Mouse (Mus musculus) embryo, embryonic 10.5 days (tissue): ENCODE results near the gene Olfr722.
"Not testable (repeated sequence)": the region's sequence is repeated elsewhere in the genome, so short reads cannot be mapped to it uniquely, and the experiment has no call there.

Source experiments
- DNase-seq: peaks from one replicate; pipeline ENCODE4 v3.0.0-alpha.2; 2015; ENCODE audit warnings: low spot score

The Olfr722 gene

DNA sequence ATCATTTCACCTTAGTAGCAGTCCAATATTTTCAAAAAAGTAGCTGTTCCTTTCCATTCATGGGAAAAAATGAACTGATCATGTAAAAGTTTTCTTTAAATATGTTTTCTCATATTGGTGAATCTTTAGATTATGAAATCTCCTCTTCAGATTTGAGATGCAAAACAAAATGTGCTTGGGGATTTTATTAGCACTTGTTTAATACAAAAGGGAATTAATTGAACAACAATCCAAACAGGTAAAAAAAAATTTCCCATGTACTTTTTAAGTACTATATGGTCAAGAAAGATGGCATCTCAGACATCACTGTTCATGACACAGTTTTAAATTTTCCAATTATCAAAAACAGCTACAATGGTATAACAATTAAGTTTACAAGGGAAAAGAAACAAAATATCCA is at the start of gene Olfr722:
Olfr722 (minus strand) TSS at position 101 of the 400 bp plus-strand sequence.
- DNase-seq: no peak

GRCm38 (mm10) chr14:49931687-49932086 is 29.9 kb upstream of the Olfr722 start, which contains the start of gene Olfr723:
Olfr723 (minus strand) TSS chr14:49931787.
- DNase-seq: not testable (repeated sequence)

GRCm38 (mm10) chr14:49860387-49860786 is 41.4 kb downstream of the Olfr722 start:
- peak; percentile 68 for DNase-seq
